Mouse (Mus musculus) erythroblast, adult 5-6 weeks (primary cell): ENCODE results near the gene Pdss2. TPM values are rescaled to one million over a fixed set of nuclear protein-coding genes. Genes with fewer than 3 reads are reported as not detected.
A peak's percentile ranks its signal among the peaks of the same experiment; 100 is the strongest.

ENCODE experiments used
- ATAC-seq: replicated peaks from 2 replicates; pipeline ENCODE4 v1.8.0; 2016; ENCODE audit warnings: moderate number of reproducible peaks, mild to moderate bottlenecking, moderate TSS enrichment, inconsistent platforms; ENCODE audit not compliant: poor library complexity, low FRiP score, severe bottlenecking
- total RNA-seq, 2 experiments: library from RNA; stranded (forward) in 1 of 2; stranded (reverse) in 1 of 2; fragments of 150-400 nt in 1 of 2; fragments of 200-764, 138-1000 nt in 1 of 2; gene quantifications; 2 replicates each; pipeline versions ENCODE4 v1.2.3 to v1.2.4; 2015 to 2017; ENCODE audit warnings: low replicate concordance in 2 of 2

The Pdss2 gene
- total RNA-seq, 2 experiments from 2014 or later = 0.38 to 9.3 TPM

- no peak for ATAC-seq
These were observed 199.6 kb downstream of the Pdss2 start for GRCm38 (mm10) chr10:43420660-43421413.

DNA sequence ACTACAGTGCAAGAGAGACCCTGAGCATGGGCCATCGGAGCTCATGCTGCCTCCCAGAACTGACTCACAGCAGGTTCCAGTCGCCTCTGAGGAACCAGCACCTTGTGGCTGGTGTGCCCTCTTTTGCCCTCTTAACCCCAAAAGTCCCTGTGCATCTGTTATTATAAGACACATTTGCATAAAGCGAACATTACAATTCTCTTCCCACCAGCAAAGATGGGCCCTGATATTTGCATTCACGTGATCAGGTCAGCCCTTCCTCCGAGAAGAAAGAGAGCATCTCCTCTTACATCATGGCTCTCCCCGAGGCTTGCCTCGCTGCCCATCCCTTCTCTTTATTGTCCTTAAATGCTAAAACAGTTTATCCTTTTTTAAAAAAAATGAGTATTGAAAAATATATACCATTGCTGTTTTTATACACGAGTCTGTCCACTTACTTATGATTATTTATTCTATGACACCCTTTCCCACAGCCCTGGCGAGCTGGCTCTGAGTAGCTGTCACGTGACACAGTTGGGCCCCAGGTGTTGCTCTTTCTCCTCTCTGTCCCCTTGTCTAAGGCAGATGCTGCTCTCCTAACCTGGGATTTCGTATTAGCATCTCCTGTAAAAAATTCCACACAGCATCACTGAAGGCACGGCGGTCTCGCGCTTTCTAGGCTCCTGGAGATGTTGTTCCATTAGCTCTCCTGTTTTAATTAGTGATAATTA is 200.9 kb downstream of the Pdss2 start:
- ATAC-seq = no peak

DNA sequence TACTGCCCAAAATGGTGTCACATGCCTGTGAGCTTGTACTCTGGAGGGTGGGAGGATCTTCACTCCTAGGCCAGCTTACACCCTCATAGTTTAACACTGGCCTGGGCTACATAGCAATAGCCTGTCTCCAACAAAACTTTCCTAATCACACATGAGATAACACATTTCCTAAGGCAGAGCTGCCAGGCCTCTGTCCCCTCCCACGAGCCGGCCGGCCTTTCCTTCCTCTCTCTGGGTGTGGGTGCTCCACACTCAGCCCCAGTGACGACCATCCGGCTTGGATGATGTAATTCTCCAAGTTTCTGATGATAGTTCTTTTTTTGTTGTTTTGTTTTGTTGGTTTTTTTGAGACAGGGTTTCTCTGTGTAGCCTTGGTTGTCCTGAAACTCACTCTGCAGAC is 203.3 kb downstream of the Pdss2 start:
- ATAC-seq = no peak

GRCm38 (mm10) chr10:43430606-43431005 is 209.3 kb downstream of the Pdss2 start:
- ATAC-seq = no peak

DNA sequence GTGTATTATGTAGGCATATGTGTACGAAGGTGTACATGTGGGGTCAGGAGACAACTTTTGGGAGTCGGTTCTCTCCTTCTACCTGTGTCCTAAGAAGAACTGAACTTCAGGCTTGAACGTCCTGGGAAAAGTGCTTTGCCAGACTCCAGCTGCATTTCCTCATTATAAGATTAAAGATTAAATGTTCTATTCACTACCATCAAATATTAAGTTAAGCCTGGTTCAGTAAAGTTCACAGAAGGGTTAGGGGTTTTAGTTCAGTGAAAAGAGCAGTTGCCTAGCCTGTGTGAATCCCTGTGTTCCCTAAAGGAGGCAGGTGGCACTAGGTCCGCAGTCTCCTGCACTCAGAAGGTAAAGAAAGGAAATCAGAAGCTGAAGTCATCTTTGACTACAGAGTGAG is 213.0 kb downstream of the Pdss2 start:
- no peak for ATAC-seq

- ATAC-seq = no peak
These were observed 214.5 kb downstream of the Pdss2 start for GRCm38 (mm10) chr10:43435757-43436156.

GRCm38 (mm10) chr10:43439492-43439941 is 218.2 kb downstream of the Pdss2 start:
- no peak for ATAC-seq

DNA sequence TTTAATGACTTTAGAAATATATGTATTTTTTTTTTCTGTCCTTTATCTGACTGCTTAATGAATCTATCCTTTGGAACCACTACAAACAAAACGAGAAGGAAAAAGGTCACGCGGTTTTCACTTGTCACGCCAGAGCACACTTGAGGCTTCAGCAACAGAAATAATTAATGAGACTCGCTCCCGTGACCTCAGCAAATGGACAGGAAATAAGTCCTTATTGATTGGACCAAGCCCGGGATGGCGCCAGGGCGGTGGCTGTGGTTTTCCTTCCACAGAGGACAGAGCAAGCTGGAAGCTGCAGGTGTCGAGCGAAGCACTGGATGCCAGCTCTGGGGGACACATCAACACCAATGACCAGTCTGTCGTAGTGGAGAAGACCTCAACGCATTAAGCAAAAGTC is 218.8 kb downstream of the Pdss2 start:
- no peak for ATAC-seq

GRCm38 (mm10) chr10:43440981-43441740 is 219.9 kb downstream of the Pdss2 start:
- ATAC-seq = no peak

DNA sequence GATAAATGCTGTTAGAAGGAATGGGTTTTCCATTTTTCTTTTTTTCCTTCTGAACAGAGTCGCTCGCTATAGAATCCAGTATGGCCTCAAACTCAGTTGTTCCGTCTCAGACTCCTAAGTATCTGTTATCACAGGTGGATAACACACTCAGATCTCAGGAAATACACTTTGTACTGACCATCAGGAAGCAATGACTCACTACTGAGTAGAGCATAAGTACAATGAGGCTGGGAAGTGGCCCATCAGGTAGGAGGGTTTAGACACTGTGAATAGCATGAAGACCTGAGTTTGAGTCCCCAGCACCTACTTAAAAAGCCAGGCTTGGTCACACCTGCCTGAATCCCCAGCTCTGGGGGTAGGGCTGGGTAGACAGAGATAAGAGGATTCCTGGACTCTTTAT is 227.4 kb downstream of the Pdss2 start:
- no peak for ATAC-seq

DNA sequence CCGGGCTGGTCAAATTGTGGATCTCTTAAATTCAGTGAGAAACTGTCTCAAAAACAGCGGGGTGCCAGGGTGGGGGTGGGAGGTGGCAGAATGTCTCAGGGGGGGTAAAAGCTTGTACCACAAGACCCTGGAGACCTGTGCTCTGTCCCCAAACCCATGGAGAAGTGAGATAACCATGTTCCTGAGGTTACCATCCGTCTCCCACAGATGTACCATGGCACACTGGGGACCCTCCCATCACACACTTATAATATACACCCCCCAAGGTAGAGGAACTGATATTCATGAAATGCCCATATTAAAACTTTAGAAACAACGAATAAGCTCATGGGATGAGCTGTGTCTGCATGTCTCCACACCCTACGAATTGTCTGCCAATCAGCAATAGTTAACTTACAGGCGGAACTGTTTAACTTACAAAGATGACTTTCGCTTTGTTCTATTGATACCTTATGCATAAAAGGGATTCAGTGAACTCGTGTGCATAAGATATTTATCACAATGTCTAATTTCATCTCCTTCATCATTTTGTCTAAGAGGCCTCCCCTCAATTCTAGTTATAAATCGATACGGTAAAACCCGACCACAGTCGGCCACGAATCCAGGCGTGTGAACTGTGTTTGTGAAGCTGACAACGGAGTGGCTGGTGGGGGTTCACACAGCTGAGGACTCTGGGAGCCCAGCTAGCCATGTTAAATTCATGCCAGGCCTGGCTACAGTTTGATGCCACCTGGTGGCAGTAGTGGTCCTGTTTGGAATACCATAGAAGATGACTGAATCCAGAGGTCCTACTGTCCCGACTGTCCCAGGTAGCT is 230.8 kb downstream of the Pdss2 start:
- ATAC-seq = peak; percentile 57

- ATAC-seq = no peak
These were observed 231.3 kb downstream of the Pdss2 start for GRCm38 (mm10) chr10:43452663-43452996.

- no peak for ATAC-seq
These were observed 232.9 kb downstream of the Pdss2 start for GRCm38 (mm10) chr10:43454219-43454618.

DNA sequence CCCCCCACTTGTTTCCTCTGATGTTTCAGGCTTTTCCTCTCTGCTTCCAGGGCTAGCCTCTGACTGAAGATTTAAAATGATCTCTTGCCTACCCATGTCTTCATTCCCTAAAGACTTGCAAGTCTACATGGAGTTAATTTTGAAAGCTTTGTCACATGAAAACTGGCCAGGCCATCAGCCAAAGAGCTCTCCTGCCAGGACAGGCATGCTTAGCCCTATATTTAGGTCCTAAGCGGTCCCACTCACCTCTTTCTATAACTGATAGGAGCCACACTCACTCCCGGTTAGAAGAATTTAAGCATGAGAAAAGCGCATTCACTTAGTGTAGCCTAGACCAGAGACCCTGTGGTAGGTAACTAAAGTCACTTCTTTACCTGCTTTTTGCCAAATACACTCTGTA is 233.4 kb downstream of the Pdss2 start:
- no peak for ATAC-seq

- ATAC-seq = no peak
These were observed 241.5 kb downstream of the Pdss2 start for GRCm38 (mm10) chr10:43462821-43463220.

GRCm38 (mm10) chr10:43463227-43463626 is 241.9 kb downstream of the Pdss2 start:
- ATAC-seq = no peak

DNA sequence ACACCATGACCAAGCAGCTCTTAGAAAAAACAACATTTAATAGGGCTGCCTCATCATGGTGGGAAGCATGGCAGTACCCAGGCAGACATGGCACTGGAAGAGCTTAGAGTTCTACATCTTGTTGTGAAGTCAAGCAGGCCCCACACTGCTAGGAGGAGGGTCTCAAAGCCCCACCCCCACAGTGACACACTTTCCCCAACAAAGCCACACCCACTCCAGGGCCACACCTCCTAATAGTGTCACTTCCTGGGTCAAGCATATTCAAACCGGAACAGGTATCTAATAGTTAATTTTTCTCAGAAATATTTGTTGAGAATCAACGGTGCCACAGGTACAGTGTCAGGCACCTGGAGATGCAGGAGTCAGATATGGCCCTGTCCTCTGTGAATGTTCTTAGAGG is 244.9 kb downstream of the Pdss2 start:
- ATAC-seq = no peak

DNA sequence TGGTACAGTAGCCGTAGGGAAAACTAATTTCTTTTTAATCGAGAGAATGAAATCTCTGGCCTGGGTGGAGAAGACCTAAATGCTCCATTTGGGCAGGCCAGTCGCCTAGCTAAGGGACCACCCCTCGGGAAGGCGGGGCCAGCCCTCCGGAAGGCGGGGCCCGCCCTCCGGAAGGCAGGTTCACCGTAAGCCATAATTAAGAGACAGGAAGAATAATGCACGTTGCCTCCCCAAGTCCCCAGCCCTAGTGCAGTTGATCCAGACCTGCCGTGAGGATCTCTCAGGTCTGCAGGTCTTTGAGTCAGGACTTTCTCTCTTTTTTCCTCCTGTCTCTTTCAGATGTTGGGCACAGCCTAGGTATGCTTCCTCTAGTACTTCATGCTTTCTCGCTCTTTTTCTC is 246.4 kb downstream of the Pdss2 start:
- no peak for ATAC-seq

GRCm38 (mm10) chr10:43468293-43468692 is 247.0 kb downstream of the Pdss2 start:
- ATAC-seq = no peak

- no peak for ATAC-seq
These were observed 254.1 kb downstream of the Pdss2 start for GRCm38 (mm10) chr10:43475376-43475775.
